Mouse (Mus musculus) ovary, postnatal 36 days (tissue): ENCODE data around the gene Pigw.
A peak's percentile ranks its signal among the peaks of the same experiment; 100 is the strongest.
"Not testable (repeated sequence)": the region's sequence is repeated elsewhere in the genome, so short reads cannot be mapped to it uniquely, and the experiment has no call there.

Experiments used
- DNase-seq: peaks from one replicate; pipeline ENCODE4 v3.0.0; 2022; ENCODE audit warnings: low spot score, mixed read lengths

Gene Pigw

DNA sequence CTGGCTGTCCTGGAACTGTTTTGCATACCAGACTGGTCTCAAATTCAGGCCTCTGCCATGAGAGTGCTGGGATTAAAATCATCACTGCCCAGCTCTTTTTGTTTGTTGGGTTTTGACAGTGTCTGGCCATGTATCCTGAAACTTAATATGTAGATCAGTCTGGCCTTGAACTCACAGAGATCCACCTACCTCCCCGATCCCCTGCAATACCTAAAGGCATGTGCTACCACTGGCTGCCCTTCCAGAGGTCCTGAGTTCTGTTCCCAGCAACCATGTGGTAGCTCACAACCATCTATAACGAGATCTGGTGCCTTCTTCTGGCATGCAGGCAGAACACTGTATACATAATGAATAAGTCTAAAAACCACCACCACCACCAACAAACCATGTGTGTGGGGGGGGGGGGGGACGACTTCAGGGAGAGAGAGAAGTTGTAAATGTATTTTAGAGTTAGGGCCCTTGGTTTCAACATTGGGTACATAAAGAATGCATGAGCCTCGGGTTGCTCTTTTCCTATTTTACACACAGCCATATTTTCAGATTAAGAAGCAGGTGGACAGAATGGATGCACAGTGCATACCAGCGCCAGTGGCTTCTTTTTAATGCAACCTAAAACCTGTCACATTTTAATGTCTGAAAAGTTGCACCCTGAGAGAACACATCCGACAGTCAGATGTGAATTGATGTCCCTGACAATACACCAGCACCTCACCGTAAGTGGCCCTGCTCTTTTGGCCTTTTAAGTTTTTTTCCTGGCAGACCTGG is 896 bp downstream of the Pigw start:
- DNase-seq, result no peak

DNA sequence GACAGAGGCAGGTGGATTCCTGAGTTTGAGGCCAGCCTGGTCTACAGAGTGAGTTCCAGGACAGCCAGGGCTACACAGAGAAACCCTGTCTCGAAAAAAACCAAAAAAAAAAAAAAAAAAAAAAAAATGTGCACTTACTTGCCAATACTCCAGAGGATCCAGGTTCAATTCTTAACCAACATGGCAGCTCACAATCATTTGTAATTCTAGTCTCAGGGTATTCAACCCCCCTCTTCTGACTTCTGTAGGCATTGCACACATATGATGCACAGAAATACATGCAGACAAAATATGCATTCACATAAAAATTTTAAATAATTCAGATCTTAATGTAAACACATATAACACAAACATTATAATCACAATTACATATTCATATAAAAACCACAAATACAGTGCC is 4.1 kb downstream of the Pigw start:
- not testable (repeated sequence) for DNase-seq

DNA sequence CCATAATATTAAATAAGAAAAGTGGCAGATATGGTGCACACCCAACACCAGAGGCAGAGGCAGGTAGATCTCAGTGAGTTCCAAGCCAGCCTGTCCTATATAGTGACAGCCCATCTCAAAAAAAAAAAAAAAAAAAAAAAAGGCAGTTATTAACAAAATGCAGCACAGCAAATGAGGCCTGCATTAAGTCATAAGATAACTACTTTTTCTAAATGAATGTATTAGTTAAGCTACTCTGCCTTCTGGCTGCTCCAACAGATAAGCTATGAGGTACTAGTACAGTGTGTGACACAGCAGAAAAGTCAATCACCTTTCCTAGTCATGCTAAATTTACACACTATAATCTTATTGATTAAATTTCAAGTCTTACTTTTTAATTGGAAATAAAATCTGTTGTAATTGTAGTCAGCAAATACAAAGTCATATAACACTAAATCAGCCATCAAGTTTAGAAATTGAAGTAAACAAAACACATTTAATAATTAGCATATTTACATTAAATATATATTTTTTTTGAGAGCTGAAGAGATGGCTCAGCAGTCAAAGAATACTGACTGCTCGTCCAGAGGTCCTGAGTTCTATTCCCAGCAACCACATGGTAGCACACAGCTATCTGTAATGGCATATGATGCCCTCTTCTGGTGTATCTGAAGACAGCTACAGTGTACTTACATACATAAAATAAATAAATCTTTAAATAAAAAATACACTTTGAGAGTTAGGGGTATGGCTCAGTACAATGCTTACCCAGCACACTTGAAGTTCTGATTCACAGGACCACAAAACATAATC is 6.8 kb downstream of the Pigw start:
- no peak for DNase-seq

DNA sequence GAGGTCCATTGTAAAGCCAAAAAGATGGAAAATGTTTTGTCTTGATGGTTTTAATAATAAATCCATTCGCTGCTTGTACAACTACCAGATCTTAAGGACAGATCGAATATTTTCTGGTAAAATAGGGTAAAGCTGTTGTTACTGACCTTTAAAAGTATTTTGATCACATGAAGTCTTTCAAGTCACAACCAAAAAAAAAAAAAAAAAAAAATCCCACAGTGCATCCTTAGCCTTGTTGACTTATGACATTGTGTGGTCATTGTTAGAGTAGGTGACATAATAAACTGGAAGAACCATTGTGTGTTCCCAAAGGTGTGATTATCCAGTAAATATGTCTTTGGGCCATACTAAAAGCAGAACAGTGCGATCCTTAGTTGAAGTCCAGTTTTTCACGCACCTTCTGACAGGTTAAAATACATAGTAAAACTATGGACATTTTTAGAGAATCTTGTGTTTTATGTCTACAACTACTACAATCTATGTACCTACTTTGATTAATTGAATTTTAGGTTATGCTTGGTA is 8.5 kb downstream of the Pigw start:
- DNase-seq, result no peak

DNA sequence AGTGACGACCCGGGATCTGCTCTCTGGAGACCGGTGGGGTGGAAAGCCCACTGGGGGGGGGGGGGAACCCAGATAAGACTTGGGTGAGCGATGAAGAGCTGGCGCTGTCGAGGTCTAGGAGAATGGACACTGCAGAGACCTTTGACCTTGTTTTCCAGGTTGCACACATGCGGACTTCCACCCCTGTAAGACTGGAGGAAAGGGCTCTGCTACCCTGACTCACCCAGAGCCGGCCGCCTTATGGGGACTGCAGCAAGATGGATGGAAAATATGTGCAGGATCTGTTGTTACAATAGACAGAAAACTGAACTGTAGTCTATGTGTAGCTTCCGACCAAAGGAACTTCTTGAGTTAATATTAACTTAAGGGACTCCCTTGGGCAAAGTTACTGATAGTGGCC is 9.0 kb downstream of the Pigw start:
- no peak for DNase-seq

DNA sequence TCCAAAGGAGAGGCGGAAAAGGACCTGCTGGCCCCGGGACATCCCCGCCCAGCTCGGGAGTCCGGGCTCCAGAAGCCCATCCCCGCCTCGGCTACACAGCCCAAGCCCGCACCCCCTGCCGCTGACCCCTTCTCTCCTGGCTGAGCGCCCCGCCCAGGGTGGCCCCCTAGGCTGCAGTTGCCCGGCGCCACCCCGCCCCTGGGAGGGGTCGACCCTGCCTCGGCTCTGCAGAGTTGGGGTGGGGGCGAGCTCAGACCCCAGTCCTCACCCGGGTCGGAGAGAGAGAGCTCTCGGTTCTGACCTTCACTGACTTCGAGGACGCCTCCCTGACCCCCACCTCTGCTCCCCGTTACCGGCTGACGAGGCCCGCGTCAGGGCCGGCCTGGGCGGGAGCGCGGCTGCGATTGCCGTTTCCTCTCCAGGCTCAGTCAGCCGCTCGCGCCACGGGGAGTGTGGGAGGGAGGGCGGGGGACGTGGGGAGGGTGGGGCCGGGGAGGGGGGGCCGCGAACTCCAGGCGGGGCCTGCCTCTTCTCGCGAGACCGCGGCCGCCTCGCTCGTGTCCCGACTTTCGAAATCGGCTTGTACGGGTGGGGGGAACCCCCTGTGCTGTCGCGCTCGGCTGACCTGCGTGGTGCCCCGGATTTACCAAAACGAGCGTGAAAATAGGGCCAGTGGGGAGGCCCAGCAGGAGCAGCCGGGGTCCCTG is 9.6 kb downstream of the Pigw start, which contains the start of gene Ggnbp2:
Gene Ggnbp2 (minus strand): TSS at position 481 of the 707 bp plus-strand sequence.
- peak; percentile 93 for DNase-seq

DNA sequence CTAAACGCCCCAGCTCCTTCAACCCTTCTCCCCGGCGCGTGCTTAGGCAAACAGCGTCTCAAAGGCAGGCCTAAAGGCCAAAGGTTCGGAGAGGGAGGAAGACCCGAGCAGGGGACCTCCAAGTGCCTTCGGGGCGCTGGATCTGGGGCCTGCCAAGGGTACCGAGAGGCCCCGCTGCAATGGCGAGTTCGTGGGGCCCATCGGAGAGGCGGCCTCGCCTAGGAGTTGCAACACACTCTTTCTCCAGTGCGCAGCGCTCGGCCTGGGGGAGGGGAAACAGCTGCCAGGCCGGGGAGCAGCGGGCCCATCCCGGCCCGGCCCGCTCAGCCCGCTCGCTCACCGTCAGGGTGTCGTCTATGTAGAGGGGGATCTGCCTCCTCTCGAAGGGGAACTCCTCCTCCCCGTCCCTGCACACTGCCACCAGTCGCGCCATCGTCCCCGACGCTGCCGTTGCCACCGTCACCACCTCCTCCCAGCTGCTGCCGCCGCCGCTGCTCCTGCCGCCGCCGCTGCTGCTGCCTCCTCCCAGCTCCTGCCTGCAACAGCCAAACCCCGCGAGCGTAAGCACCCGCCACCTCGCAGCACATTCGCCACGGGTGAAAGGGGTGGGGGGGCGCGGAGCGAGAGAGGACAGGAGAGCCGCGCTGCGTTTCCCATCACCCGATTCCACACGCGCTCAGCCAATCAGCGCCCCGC is 10.4 kb downstream of the Pigw start:
- DNase-seq, result peak; percentile 95

DNA sequence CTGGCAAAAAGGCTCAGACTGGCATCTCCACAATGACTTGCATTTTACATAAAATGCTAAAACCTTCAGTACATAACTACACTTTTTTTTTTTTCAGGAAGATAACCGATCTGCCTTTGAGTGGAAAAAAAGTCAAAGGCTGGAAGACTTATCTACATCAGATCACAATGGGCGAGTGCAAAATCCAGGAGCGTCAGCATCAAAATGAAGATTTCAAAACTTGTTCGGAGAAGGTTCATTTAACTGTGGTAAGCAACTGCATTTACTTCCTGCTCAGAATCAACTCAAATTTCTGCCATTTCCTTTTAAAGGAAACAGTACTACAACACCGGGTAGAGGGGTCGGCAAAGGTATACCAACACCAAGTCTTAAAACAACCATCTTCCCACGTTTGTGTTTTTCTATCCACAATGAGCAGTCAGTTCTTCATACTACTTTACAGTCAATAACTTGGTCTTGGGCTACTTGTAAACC is 11.3 kb downstream of the Pigw start:
- no peak for DNase-seq

DNA sequence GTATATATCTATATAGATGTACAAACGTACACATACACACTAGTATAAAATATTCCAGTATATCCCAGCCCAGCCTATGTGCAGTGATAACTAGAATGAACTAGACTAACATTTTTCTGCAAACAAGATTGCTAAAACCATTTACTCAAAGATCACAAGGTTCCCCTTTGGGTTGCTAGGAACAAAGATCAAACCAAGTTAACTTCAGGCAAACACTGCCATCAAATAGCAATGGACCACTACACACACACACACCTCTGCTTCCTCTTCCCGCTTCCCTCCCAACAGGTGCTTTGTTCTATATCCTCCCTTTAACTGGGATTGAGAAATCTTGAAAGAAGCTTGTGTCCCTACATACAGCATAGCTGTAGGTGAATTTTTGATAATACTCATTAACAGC is 12.5 kb downstream of the Pigw start:
- no peak for DNase-seq

DNA sequence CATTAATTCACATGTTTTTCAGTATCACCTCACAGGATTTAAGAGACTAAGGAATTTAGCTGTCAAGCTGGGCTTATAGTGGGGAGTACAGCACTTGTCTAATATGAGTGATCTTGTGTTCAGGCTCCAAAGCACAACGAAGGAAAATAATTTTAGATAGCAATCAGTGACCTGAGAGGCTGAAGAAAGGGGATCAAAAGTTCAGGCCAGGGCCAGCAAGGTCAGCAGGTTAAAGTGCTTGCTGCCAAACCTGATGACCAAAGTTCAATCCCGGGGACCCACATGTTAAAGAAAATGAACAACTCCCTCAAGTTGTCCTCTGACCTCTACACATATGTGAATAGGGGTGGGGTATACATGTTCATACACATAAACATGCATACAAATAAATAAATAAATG is 14.8 kb downstream of the Pigw start:
- DNase-seq, result no peak

DNA sequence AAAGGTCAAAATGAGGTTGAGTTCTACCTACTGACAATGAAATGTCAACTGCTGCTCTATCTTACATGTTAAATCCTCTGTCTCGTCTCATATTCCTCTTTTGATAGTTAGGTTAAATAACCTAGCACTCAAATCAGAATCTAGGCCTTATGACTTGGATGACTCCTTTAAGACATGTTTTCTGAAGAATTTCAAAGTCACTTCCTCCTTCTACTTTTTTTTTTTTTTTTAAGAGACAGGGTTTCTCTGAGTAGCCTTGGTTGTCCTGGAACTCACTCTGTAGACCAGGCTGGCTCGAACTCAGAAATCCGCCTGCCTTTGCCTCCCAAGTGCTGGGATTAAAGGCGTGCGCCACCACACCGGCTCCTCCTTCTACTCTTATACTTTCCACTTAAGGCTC is 24.8 kb downstream of the Pigw start:
- DNase-seq, result no peak

DNA sequence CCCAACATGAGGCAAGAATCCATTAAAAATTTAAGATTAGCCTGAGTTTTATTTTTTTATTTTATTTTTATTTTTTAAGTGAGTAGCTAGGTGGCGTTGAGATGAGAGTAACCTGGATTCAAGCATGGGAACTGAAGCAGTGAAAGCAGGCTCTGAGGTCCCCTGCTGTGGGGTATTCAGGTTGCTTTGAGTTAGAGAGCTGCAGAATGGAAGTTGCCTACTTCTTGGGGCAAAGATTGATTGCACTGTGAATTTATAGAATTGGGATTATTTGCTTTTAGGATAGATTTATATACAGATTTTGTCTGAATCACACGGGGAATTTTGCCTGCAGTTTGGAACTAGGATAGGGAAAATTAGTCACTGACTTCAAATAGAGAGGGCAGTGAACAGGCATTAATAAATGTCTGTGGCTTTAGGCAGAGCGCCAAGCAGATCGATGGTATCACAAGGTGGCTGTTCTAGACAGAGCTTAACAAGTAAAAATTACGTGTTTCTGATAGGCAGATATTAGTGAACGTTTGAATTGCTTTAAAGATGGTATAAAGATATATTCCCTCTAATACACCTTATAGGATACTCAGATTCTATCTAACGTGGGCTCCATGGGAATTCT is 32.5 kb downstream of the Pigw start:
- no peak for DNase-seq

DNA sequence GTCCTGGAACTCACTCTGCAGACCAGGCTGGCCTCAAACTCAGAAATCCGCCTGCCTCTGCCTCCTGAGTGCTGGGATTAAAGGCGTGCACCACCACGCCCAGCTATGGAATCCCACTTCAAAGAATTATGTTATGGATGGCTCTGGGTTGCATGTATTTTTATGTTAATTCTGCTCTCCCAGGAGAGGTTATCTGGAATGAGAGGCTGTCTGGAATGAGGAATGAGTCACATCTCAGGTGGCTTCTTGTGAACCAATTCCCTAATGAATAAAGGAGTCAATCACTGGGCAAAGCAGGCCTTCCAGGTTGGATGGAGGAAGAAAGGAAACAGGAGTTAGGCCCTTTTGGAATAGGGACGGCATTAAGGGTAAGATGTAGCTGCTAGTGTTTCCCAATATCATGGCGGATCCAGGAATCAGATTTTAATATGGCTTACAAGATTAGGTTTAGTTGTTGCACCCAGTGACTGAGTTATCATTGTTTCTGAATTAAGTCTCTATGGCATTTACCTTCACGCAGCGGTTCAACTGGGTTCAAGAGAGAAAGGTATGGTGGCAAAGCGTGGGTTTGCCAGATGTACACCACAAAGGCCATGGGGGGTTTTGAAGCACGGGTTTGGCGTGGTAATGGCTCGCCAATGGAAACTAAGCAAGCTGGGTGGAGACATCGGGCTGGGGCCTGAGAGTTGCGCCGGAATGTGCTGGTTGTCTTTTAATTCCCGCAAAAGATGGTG is 33.2 kb downstream of the Pigw start:
- no peak for DNase-seq

DNA sequence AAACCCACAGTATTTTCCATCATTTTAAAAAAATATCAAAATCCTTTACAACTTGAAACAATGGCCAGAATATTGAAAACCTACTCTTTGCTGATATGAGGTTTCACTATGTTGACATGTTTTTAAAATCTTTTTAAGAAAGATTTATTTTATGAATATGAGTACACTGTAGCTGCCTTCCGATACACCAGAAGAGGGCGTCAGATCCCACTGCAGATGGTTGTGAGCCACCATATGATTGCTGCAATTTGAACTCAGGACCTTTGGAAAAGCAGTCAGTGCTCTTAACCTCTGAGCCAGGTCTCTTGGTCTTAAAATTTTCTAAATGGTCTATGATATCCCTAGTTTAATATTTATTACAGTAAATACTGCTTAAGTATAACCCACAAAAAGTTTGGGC is 40.8 kb downstream of the Pigw start:
- DNase-seq, result no peak

DNA sequence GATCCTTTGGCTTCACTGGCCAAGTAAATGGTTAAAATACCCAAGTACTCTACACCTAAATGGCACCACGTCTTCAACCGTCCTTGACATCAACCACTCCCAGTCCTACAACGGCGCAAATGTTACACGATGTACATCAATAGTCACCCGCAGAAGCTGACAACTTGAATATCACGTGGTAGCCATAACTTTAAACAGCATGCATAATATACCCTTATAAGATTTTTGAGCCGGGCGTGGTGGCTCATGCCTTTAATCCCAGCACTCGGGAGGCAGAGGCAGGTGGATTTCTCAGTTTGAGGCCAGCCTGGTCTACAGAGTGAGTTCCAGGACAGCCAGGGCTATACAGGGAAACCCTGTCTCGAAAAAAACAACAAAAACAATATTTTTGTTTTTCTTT is 50.6 kb downstream of the Pigw start:
- not testable (repeated sequence) for DNase-seq

DNA sequence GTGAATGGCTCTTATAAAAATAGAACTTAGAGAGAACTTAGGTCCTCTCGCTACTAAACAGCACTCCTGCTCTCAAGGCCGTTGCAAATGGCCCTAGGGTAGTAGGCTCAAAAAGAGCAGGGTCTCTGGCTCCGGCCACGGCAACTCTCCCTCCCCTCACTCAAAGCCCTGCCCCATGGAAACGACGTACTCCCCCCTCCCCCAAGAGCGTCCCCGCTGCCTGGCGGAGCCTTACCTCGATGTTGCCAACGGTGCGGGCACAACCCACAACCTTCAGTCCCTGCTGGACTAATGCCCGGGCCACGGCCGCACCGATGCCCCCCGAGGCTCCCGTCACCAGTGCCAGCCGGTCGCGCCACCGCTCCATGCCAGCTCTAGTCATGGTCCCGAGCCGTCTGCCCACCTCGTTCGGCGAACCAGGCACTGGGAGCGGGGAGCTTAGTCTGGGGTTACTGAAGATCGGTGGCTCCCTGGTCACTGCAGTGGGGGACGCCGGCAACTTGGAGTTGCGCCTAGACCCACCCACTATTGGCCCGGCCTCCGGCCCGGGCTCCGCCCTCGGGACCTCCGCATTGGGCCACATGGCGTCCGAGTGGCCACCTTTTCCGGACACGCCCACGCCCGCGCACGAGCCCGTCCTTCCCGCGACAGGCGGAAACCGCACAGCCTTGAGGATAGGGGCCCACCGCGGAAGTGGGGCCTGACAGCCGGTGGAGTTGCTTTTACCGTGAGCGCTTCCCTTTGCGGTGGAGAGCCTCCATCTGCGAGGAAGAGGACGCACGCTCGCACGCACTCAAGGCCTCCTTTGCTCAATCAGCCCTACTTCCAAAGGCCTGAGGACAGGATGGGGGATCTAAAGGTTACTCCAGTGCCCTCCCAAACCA is 51.3 kb downstream of the Pigw start, which contains the start of gene Dhrs11:
Gene Dhrs11 (minus strand): TSS at position 479 of the 884 bp plus-strand sequence.
- DNase-seq, result peak; percentile 95

DNA sequence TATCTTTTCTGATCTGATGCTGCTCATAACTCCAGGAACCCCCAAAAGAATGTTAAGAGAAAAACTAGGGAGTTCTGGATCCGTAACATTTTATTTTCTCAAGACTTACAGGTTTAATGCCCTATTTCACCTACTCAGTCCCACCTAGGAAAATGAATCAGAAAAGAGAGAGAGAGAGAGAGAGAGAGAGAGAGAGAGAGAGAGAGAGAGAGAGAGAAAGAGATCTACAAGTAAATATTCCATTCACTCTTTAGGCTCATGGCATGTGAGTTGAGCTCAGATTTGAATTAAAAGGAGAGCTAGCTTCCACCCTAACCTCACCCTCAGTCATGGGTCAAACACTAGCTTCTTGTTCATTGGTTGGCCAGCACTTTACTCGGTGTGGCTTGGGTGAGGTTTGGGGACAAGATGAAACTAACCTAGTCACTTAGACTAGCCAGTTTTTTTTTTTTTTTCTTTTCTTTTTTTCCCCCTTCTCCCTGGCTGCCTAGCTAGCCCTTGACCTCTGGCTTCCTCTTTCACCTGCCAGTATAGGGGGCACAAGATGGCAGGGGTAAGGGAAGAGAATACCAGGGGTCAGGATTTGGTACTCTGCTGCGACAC is 52.1 kb downstream of the Pigw start:
- DNase-seq, result no peak

DNA sequence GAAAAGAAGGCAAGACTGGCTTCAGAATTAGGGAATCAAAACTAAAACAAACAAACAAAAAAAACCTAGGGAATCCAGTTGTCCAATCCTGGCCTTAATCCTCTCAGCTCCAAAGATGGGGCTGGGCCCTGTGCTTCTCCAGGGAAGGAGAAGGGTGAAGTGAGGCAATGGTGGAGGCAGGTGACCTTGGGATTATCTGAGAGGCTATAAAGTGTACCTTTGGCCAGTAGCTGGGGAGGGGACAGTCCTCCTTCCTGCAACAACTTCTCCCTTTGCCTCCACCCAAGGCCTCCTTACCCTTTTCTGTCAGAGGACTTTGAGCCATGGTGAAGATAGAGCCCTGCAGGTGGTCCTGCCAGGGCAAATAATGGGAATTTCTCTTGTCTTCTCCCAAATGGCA is 52.6 kb downstream of the Pigw start:
- no peak for DNase-seq
